Mouse (Mus musculus) limb, embryonic 13.5 days (tissue): Measurements from ENCODE around the gene Sebox. TPM values are rescaled to one million over a fixed set of nuclear protein-coding genes. Genes with fewer than 3 reads are reported as not detected.
A peak's percentile ranks its signal among the peaks of the same experiment; 100 is the strongest.

Experiments used
- ATAC-seq: fragments of 200-750 bp; cut with Nextera tagmentation; 2 replicates; pipeline ENCODE4 v1.8.0; 2017; ENCODE audit warnings: low read depth, moderate number of reproducible peaks, moderate TSS enrichment; ENCODE audit not compliant: low FRiP score
- H3K27ac ChIP-seq: fragments of 300-500 bp; sonication (generic); 2 replicates; pipeline ENCODE4 v1.5.1; 2015; ENCODE audit warnings: inconsistent platforms, mild to moderate bottlenecking, moderate library complexity
- H3K27me3 ChIP-seq: fragments of 300-500 bp; sonication (generic); 2 replicates; pipeline ENCODE4 v1.6.1; 2015; ENCODE audit warnings: mild to moderate bottlenecking, inconsistent platforms
- H3K36me3 ChIP-seq: fragments of 300-500 bp; sonication (generic); 2 replicates; pipeline ENCODE4 v1.6.1; 2015; ENCODE audit warnings: inconsistent platforms, mild to moderate bottlenecking, moderate library complexity
- H3K4me1 ChIP-seq: fragments of 300-500 bp; sonication (generic); 2 replicates; pipeline ENCODE4 v1.6.1; 2015; ENCODE audit warnings: inconsistent platforms
- H3K4me2 ChIP-seq: fragments of 300-500 bp; sonication (generic); replicated peaks from 2 replicates; pipeline ENCODE4 v1.6.1; 2015; ENCODE audit warnings: inconsistent platforms, mild to moderate bottlenecking, moderate library complexity
- H3K4me3 ChIP-seq: fragments of 300-500 bp; sonication (generic); 2 replicates; pipeline ENCODE4 v1.5.1; 2015; ENCODE audit warnings: moderate library complexity, mild to moderate bottlenecking, inconsistent platforms
- H3K9ac ChIP-seq: fragments of 300-500 bp; sonication (generic); 2 replicates; pipeline ENCODE4 v1.6.1; 2015; ENCODE audit warnings: mild to moderate bottlenecking, inconsistent platforms
- H3K9me3 ChIP-seq: fragments of 300-500 bp; sonication (generic); 2 replicates; pipeline ENCODE4 v1.6.1; 2016; ENCODE audit warnings: inconsistent platforms
- WGBS: fragments of 180-500 bp; shearing (Covaris S2); methylation state at CpG from one replicate; pipeline ENCODE4 v1.1.7; 2015; 5-methylcytosine and 5-hydroxymethylcytosine counted together
- polyA plus RNA-seq: library from polyadenylated mRNA; unstranded; fragments of >200 nt; fragmentation: Nextera tagmentation; extraction: Ambion mirVana; gene quantifications from 2 replicates; pipeline ENCODE4 v1.2.1, GENCODE M21; 2015

Sebox gene
- polyA plus RNA-seq, 1 experiment from 2014 or later = not detected

DNA sequence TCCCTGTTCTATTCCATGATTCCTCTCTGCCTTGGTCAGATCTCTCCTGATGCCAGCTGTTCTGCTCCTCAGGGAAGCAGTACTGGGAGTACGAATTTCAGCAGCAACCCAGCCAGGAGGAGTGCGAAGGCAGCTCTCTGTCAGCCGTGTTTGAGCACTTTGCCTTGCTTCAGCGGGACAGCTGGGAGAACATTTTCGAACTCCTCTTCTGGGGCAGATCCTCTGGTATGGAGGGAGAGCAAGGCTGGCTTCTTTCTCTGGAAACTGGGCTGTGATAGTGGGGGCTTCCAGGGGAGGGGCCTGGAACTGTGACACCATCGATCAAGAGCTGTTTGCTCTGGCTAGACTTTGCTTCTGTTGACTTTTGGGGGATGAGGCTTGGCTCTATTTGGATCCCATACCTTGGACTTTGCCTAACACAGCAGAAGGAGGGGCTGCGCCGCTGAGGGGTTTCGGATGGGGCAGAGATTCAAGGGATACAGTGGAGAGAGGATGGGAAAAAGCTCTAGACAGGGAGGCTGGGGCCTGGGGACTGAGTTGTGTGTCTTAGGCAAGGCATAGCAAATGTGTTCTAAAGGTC lies 2.5 kb upstream of the Sebox start:
- 82% methylated on average over 9 of the region's 9 CpGs for WGBS
- Histone ChIP-seq H3K27ac (no peak overlapping the region), H3K4me2 (no peak overlapping the region), H3K4me3 (no peak overlapping the region), H3K9ac (no peak overlapping the region), H3K4me1 (peaks cover 13% of the 10 kb centered on the region), H3K27me3 (peaks cover 52% of the 10 kb centered on the region), H3K36me3 (peaks cover 4% of the 10 kb centered on the region; the same call in 1 of the 2 replicates), H3K9me3 (no peaks in the 10 kb centered on the region)
- no peak for ATAC-seq

DNA sequence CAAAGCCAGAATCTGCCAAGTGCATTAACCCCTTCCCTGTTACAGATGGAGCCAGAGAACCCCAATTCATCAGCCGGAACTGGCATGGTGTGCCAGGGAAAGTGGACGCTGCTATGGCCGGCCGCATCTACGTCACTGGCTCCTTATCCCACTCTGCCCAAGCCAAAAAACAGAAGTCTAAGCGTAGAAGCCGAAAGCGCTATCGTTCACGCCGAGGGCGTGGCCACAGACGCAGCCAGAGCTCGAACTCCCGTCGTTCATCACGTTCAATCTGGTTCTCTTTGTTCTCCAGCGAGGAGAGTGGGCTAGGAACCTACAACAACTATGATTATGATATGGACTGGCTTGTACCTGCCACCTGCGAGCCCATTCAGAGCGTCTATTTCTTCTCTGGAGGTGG lies 1.7 kb upstream of the Sebox start:
- H3K4me3 ChIP-seq = no peak overlapping the region
- no peaks in the 10 kb centered on the region for H3K9me3 ChIP-seq
- peaks cover 44% of the 10 kb centered on the region for H3K27me3 ChIP-seq
- H3K9ac ChIP-seq = no peak overlapping the region
- H3K27ac ChIP-seq = no peak overlapping the region
- no peak overlapping the region for H3K4me2 ChIP-seq
- peaks cover 13% of the 10 kb centered on the region for H3K4me1 ChIP-seq
- 79% methylated on average over 20 of the region's 20 CpGs for WGBS
- ATAC-seq = no peak
- H3K36me3 ChIP-seq = peaks cover 12% of the 10 kb centered on the region

GRCm38 (mm10) chr11:78505430-78505829 lies 2.2 kb downstream of the Sebox start:
- Histone ChIP-seq H3K27ac (no peak overlapping the region), H3K36me3 (peaks cover 42% of the 10 kb centered on the region), H3K4me3 (no peak overlapping the region), H3K4me2 (no peak overlapping the region), H3K9me3 (no peaks in the 10 kb centered on the region), H3K9ac (no peak overlapping the region), H3K4me1 (no peaks in the 10 kb centered on the region), H3K27me3 (peaks cover 15% of the 10 kb centered on the region)
- ATAC-seq = no peak
- 77% methylated on average over 3 of the region's 3 CpGs for WGBS

DNA sequence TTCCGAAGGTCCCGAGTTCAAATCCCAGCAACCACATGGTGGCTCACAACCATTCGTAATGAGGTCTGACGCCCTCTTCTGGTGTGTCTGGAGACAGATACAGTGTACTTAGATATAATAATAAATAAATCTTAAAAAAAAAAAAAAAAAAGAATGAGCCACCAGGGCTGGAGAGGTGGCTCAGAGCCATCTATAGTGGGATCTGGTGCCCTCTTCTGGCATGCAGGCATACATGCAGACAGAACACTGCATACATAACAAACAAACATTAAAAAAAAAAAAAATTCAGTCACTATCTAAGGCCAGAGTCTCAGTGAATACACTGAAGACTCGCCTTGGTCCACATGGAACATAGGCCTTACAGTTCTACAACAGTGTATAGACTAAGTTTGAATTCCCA lies 5.9 kb downstream of the Sebox start:
- peaks cover 16% of the 10 kb centered on the region for H3K4me1 ChIP-seq
- H3K27me3 ChIP-seq = no peaks in the 10 kb centered on the region
- no peaks in the 10 kb centered on the region for H3K9me3 ChIP-seq
- H3K4me3 ChIP-seq = no peak overlapping the region
- no peak for ATAC-seq
- H3K36me3 ChIP-seq = peaks cover 49% of the 10 kb centered on the region
- 82% methylated on average over 5 of the region's 5 CpGs for WGBS
- no peak overlapping the region for H3K4me2 ChIP-seq
- H3K27ac ChIP-seq = no peak overlapping the region
- H3K9ac ChIP-seq = no peak overlapping the region

GRCm38 (mm10) chr11:78512025-78512957 lies 9.0 kb downstream of the Sebox start, which contains the start of the genes Tmem199 and Poldip2:
Gene Tmem199, minus strand, starts transcription at chr11:78512172.
Gene Poldip2, plus strand, starts transcription at chr11:78512193.
- peak within 1 kb of the TSS; percentile 92 for H3K4me3 ChIP-seq
- H3K9me3 ChIP-seq = no peaks in the 10 kb centered on the region
- under 1% methylated on average over 67 of the region's 67 CpGs for WGBS
- peak within 1 kb of the TSS; percentile 79 for H3K27ac ChIP-seq
- peak within 1 kb of the TSS; percentile 98 for H3K9ac ChIP-seq
- H3K27me3 ChIP-seq = no peaks in the 10 kb centered on the region
- H3K4me2 ChIP-seq = peak within 1 kb of the TSS; percentile 89
- peaks cover 54% of the 10 kb centered on the region for H3K36me3 ChIP-seq
- ATAC-seq = peak; percentile 96
- H3K4me1 ChIP-seq = peaks cover 16% of the 10 kb centered on the region

- Histone ChIP-seq H3K27ac (no peak overlapping the region), H3K4me2 (peak overlapping the region; percentile 89), H3K27me3 (no peaks in the 10 kb centered on the region), H3K4me1 (peaks cover 16% of the 10 kb centered on the region), H3K9ac (peak overlapping the region; percentile 98), H3K4me3 (peak overlapping the region; percentile 92), H3K9me3 (no peaks in the 10 kb centered on the region), H3K36me3 (peaks cover 54% of the 10 kb centered on the region)
- WGBS = 81% methylated on average over 3 of the region's 3 CpGs
- ATAC-seq = no peak
Measured at GRCm38 (mm10) chr11:78513106-78513790, 10.0 kb downstream of the Sebox start.

DNA sequence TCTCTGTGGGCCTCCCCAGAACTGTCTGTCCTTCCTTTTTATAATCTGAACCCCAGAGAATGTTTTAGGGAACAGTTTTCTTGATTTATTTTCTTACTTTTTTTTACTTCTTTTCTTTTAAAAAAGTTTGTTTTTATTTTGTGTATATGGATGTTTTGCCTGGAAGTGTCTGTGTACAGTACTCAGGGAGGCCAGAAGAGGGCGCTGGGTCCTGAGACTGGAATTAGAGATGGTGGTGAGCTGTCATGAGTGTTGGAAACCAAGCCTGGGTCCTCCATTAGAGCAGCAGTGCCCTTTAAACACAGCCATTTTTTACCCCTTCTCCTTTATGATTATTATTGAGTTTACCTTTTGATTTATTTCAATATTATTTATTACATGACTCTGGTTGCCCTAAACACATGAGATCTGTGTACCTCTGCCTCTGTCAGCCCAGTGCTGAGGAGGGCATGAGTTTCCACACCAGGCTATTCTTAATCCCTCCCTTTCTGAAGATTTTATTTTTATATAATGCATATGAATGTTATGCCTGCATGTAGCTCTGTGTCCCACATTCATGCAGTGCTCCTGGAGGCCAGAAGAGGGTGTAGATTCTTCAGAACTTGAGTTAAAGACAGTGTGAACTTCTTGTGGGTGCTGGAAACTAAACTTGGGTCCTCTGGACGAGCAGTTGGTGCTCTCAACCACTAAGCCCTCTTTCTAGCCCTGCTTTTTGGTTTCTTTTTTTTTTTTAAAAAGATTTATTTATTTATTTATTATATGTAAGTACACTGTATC lies 12.5 kb downstream of the Sebox start:
- peaks cover 66% of the 10 kb centered on the region for H3K36me3 ChIP-seq

DNA sequence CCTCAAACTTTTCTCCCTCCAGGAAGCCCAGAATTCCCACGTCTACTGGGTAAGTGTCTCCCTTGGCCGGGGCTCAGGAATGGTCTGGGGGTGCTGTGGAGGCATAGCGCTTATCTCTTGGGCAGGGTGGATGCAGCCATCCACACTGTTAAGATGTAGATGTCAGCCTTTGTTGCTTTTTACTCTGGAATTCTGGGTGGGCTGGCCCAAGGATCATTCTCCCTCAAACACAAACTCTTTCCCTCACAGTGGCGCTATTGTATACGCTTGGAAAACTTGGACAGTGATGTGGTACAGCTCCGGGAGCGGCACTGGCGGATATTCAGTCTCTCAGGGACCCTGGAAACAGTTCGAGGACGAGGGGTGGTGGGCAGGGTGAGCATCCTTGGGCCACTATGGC lies 15.7 kb downstream of the Sebox start:
- no peaks in the 10 kb centered on the region for H3K9me3 ChIP-seq
- H3K36me3 ChIP-seq = peaks cover 94% of the 10 kb centered on the region
- no peaks in the 10 kb centered on the region for H3K4me1 ChIP-seq
- H3K4me3 ChIP-seq = no peak overlapping the region
- WGBS = 95% methylated on average over 10 of the region's 10 CpGs
- H3K9ac ChIP-seq = no peak overlapping the region
- H3K27me3 ChIP-seq = no peaks in the 10 kb centered on the region
- H3K4me2 ChIP-seq = no peak overlapping the region
- ATAC-seq = no peak
- peak overlapping the region; percentile 15; the same call in 1 of the 2 replicates for H3K27ac ChIP-seq

More for the DNA sequence above, 12.5 kb downstream of the Sebox start:
- Histone ChIP-seq H3K27ac (no peak overlapping the region), H3K4me2 (no peak overlapping the region), H3K27me3 (no peaks in the 10 kb centered on the region), H3K9me3 (no peaks in the 10 kb centered on the region), H3K4me1 (peaks cover 15% of the 10 kb centered on the region), H3K4me3 (no peak overlapping the region), H3K9ac (no peak overlapping the region)
- WGBS = 56% methylated on average over 2 of the region's 2 CpGs
- no peak for ATAC-seq

- no peak overlapping the region for H3K4me2 ChIP-seq
- 90% methylated on average over 3 of the region's 3 CpGs for WGBS
- ATAC-seq = no peak
- no peak overlapping the region for H3K27ac ChIP-seq
- no peaks in the 10 kb centered on the region for H3K27me3 ChIP-seq
- H3K9me3 ChIP-seq = no peaks in the 10 kb centered on the region
- no peak overlapping the region for H3K4me3 ChIP-seq
- H3K9ac ChIP-seq = no peak overlapping the region
- no peaks in the 10 kb centered on the region for H3K4me1 ChIP-seq
- H3K36me3 ChIP-seq = peaks cover 96% of the 10 kb centered on the region
Measured at GRCm38 (mm10) chr11:78521880-78522279, 18.6 kb downstream of the Sebox start.

DNA sequence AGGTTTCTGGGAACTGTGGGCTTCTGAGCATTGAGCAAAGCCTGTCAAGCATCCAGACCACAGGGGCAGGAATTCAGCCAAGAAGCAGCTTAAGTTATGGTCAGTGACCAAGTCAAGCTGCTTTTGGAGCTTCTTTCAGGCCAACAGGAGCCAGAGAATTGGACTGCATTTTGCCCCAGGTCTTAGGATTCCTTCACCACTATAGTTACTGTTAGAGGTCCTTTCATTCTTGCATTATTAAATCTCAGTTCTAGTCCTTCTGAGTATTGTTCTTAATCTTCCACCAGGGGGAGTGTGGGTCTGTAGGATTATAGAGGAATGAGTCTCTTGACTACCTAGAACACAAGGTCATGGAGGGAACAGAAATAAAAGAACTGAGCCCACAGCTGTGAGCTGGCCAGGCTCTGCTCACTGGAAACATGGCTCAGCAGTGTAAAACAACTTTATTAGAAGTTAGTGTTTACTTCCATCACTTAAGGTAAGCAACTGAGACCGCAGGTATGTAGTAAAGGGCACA lies 19.3 kb downstream of the Sebox start:
- no peaks in the 10 kb centered on the region for H3K9me3 ChIP-seq
- no peaks in the 10 kb centered on the region for H3K27me3 ChIP-seq
- no peak overlapping the region for H3K4me2 ChIP-seq
- no peak overlapping the region for H3K9ac ChIP-seq
- H3K4me3 ChIP-seq = no peak overlapping the region
- no peak overlapping the region for H3K27ac ChIP-seq
- peaks cover 100% of the 10 kb centered on the region for H3K36me3 ChIP-seq
- H3K4me1 ChIP-seq = no peaks in the 10 kb centered on the region
- no peak for ATAC-seq
- 89% methylated on average over 1 of the region's 1 CpGs for WGBS

GRCm38 (mm10) chr11:78523241-78523955 lies 20.2 kb downstream of the Sebox start:
- no peak for ATAC-seq
- Histone ChIP-seq H3K27me3 (no peaks in the 10 kb centered on the region), H3K9me3 (no peaks in the 10 kb centered on the region), H3K9ac (no peak overlapping the region), H3K36me3 (peaks cover 100% of the 10 kb centered on the region), H3K4me1 (no peaks in the 10 kb centered on the region), H3K4me3 (no peak overlapping the region), H3K27ac (no peak overlapping the region), H3K4me2 (no peak overlapping the region)
- 90% methylated on average over 9 of the region's 9 CpGs for WGBS
